Mouse (Mus musculus) right cerebral cortex, postnatal 14 days (tissue): ENCODE results near the gene Zfand3.

Source experiments
- DNase-seq: peaks from one replicate; pipeline ENCODE4 v3.0.0; 2022

Gene Zfand3

DNA sequence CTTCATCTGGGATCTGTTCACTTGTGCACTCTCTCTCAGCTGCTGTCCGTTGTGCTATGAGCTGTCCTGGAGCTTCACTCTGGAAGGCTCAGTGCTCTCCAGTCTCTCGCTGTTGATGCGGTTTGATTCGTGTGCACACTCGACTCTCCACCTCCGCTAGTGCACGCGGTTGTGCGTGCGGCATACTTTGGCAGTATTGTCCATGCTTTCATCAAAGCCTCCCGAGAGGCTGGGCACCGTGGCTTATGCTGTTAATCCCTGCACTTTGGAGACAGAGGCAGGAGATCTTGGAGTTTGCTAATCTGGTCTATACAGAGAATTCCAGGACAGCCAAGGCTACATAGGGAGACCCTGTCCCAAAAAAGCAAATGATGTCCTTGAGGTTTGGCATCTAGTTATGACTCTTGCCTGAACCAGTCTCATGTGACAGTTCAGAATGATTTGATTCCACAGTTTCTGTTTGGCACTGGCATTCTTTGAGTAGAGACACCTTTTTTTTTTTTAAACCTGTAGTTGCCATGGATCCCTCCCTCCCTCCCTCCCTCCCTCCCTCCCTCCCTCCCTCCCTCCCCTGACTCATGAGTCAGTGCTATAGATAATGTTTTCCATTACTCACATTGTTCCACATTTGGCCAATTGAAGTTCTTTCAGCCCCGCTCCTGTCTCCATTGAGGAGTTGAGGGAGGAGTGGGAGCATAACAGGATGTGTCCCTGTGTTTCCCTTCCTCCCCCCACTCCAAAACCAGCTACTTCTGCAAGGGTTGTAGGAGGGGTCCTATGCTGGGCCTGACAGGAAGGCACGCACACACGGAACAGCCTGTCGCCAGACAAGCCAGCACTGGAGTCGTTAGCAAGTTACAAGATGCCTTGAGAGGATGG is 192.1 kb downstream of the Zfand3 start:
- DNase-seq, result peak; percentile 22

DNA sequence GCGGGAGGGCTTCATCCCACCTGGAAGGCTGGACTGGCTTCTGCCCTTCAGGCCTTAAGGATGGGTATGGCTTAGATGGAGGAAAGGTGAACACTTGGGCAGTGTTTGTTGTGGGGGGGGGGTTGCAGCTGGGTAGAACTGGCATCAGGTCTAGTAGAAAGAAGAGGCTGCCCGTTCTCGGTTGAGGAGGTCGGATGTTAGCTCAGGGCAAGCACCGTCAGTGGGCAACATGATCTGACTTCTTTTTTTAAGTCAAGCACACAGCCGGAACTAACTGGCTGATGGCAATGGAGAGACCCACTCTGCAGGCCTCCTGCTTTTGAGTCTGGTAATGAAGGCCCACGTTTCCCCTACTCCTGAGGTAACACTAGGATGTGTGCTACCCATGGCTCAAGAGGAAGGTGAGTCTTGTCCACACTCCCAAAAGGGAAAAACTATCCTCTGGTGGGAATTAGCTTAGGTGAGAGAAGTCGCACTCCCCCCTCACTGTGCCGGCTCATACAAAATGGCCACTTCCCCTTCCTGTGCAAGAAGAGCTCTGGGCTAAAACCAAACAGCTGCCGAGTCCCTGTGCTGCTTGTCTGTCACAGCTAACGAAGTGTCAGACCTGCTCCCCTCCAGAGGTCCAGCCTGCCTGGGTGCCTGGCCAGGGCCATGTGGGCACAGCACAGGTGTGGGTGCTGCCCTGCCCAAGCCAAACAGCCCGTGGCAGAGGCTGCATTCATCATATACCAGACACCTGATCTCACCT is 192.9 kb downstream of the Zfand3 start:
- peak; percentile 3 for DNase-seq

DNA sequence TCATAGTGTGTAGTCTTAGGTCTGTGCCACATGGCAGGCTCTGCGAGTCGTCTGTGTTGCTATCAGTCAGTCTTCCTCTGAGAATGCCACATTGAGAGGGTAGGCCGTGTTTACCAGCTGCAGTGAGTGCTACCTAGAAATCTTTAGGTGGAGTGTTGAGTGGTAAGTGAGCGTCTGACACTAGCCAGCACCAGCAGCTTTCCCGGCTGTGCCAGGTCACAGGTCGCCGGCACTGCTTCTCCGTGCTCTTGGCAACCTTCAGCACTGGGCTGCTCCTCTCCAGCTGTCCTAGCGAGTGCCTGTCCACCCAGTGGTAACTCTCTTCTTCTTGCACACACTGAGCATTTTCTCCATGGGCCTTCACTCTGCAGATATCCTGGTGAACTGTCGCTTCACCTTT is 193.9 kb downstream of the Zfand3 start:
- DNase-seq, result peak; percentile 9

DNA sequence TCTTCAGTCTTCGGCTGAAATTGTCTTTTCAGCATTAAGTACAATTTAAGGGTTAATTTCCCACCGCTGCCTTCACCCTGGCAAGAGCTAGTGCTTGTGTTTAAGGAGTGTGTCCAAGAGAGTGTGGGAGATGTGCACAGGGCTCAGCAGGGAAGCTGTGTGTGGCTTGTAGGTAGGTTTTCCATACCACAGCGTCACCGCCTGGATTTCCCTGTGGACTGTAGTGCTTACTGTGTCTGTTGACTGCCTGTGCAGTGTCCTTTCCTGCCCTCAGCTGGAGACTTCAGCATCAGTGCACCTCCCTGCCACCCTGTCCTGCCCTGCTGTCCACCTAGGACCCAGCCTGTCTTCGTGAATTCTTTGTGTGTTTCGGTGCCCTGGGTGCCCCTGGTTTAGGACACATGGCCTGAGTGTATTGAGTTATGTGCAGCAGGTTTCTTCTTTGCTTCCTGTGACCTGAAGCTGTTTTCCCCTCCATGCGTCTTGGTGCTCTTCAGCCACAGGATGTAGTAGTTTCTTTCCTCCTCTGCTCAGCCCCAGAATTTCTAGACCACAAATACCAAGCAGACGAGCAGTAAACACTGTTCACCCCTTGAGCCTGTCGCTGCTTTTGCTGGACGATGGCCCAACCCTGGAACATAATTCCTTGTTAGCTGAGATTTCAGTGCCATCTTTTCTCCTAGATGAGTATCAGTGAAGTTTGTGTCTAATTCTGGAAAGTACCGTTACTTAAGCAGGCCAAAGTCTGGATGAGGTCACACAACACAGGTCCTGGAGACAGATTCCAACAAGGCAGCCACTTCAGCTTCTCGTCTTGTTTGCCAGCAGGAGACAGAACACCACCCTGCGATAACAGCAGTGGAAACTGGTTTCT is 195.1 kb downstream of the Zfand3 start:
- DNase-seq, result peak; percentile 10

DNA sequence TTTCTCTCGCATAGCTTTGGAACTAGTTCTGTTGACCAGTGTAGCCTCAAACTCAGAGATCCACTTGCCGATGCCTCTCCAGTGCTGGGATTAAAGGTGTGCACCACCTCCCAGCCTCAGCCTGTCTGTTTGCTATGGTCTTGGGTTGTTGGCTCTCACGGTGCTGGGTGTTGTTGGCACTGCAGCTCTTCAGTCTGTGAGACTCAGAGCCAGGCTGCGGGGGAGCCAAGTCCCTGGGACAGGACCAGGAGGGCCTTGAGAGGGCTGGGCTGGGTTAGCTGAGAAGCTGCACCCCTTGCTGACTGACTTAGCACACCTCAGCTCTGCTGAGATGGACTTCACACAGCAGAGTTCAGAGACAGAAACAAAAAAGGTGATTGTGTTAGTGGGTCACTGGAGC is 195.8 kb downstream of the Zfand3 start:
- peak; percentile 25 for DNase-seq

DNA sequence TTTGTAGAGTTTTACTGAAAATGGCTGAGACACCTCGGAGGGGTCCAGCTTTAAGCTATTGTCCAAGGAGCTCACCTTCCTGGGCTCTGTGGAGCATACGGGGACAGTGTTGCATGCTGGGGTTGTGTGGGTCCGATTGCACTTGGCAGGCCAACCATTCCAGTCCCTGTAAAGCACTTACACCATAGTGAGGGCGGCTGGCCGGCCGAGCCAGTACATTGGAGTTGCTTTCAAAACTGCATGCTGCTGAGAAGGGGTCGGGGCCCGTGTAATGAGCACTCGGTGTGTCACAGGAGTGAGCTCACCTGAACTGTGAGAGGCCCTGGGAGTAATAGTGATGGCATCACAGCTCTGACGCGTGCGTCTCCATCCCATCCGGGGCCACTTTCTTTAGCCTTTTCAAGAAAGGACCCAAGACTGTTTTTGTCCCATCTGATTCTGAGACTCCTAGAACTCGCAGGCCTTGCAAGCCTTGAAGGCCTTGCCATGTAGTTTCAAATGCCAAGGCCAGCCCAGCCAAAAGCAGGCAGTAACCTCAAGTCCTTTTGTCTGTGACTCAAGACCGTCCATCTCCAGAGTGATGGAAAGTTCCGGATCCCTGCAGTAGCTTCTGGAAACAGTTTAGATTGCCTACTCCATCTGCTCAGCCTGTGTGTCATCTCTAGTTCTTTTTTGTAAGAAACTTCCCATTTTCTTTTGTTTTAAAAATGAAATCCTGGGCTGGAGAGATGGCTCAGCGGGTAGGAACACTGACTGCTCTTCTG is 200.7 kb downstream of the Zfand3 start:
- DNase-seq, result no peak

DNA sequence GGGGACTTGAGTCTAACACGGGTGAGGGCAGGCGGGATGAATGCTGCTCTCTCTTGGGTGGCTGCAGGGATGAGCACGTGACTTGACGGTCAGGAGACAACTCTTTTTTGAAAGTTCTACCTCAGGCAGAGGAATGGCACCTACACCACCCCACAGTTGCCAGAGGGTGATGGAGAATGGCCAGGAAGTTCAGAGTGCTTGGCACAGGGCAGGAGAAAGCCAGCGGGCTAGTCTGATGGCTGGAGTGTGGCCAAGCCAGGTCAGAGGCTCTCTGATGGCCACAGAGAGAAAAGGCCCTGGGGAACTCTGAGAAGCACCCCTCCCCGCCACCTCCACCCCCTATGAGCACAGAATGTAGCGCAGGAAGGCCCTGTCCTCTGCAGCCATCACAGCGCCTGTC is 205.7 kb downstream of the Zfand3 start:
- no peak for DNase-seq

DNA sequence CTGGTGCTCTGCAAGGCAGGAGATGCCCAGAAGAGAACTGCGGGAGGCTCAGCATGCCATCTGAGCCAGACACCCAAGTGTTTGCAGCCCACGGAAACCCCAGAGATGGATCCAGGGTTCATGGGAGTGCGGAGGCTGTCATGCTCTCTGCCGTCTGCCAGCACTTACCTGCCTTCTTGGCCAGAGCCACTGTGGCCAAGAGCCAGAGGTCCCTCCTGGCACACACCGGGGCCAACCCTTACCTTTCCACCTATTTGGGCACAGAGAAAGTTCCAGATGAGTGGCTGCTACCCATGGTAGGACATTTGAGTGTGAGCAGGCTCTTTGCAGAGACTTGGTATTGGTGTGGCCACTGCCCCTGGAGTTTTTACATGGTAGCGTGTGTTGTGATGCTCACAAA is 206.4 kb downstream of the Zfand3 start:
- no peak for DNase-seq

DNA sequence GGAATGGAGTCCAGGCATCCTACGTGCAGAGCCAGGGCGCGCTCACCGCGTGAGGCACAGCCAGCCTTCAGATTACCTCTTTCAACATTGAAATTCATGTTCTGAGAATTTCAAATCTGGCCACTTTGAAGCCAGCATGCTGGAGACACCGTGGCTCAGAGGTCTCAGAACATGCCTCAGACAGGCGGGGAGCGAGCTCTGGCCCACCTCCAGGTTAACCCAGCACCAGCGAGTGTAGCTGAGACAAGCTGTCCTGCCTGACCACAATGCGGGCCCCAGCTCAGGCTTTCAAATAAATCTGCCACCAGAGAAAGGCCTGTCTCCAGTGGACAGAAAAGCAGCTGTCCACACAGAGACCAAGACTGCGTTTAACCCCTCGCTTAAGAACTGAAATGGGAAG is 208.1 kb downstream of the Zfand3 start:
- no peak for DNase-seq

DNA sequence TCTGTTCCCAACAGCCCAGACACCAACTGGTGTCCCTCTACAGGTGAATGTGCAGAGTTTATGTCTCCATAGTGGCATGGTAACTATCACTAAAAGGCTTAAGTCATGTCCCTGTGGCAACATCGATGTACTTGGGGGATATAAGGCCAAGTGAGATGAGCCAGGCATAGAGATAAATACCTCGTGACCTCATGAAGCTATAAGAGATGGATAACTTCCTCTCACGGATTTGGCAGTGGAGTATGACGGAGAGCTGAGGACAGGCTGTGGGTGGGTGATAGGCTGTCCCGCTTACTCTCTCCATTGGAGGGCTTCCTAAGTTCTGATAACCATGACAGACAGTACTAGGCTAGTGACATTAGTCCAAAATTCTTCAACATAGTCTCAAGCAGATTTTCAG is 208.8 kb downstream of the Zfand3 start:
- DNase-seq, result no peak

DNA sequence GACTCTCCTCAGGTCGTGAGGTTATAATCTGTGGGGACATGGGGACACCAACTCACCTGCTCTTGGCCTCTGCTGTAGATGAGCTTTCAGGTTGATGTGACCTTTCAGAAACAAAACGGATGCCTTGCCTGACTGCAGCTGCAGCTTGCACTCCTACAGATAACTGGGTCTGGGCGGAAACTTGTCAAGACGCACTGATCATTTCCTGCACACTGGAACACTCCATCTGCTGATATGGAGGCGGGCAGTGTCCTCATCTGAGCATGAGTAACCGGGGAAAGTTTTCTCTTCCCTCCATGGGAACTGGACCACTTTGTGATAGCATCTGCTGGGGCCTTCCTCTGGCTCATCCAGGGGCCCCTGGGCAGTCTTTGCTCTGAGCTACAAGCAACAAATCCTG is 209.9 kb downstream of the Zfand3 start:
- no peak for DNase-seq

DNA sequence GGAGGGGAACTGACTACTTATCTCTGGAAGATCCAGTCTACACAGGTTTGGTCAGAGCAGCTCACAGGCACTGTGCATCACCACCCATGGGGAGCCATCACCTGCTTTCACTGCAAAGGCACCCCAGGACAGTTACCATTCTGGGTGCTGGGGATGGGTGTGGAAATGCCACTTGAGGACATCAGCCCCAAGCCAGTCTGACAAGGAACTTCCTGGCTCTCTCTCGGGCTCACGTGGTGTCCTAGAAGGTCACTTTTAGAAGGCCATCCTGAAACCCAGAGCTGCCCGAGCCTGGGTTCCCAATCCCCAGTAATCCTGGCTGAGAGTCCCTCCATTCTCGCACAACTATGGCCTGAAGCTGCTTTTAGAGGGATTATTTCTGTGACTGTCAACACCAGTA is 211.2 kb downstream of the Zfand3 start:
- DNase-seq, result no peak

DNA sequence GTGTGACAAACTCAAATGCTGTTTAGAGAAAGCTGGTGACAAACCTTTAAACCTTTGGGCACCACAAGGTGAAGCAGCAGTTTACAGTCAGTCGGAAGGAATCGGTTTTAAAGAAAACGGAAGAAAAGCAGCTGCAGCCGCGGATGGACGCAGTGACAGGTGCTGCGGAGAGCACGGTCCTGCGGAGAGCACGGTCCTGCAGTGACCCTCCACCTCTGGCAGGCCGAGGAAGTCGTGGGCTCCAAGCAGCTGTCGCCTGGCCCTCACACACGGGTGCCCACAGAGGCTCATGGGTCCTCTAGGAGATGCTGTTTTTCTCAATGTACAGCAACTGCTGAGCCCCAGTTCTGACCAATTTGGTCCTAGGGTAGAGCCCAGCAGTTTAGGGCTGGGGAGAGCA is 217.1 kb downstream of the Zfand3 start:
- no peak for DNase-seq

DNA sequence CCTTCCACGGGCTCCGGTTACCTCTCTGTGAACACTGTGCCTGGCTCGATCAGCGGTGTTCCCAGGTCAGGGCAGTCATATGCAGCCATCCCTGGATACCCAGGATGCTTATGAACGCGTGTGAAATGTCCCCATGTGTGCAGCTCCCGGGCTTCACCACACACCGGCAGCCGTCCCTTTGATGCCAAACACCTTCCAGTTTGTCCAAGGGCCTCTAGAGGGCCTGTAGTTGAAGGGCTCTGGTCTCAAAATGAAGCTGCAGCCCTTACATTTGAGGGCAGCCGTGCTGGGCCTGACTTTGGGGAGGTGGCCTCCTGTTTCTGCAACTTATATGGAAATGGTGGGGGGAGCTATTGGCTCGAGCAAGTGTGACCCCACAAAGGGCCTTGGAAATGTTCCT is 217.8 kb downstream of the Zfand3 start:
- DNase-seq, result no peak

DNA sequence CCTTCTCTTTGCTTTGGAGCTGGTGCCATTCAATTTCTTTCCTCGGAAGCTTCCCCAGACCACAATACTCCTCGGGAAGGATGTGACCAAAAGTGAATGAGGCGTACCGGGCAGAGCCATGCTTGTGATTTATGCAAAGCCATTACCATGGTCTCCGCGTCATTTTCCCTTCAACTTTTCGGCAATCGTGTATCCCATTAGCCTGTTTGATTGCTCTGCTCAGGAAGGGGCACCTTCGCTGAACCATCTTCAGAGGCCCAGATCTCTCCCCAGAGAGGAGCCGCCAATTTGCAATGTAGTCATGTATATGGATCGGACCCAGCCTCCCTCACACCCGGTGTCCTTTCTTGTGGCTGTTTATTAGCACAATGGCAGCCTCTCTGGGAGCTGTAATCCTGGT is 218.3 kb downstream of the Zfand3 start:
- DNase-seq, result no peak

DNA sequence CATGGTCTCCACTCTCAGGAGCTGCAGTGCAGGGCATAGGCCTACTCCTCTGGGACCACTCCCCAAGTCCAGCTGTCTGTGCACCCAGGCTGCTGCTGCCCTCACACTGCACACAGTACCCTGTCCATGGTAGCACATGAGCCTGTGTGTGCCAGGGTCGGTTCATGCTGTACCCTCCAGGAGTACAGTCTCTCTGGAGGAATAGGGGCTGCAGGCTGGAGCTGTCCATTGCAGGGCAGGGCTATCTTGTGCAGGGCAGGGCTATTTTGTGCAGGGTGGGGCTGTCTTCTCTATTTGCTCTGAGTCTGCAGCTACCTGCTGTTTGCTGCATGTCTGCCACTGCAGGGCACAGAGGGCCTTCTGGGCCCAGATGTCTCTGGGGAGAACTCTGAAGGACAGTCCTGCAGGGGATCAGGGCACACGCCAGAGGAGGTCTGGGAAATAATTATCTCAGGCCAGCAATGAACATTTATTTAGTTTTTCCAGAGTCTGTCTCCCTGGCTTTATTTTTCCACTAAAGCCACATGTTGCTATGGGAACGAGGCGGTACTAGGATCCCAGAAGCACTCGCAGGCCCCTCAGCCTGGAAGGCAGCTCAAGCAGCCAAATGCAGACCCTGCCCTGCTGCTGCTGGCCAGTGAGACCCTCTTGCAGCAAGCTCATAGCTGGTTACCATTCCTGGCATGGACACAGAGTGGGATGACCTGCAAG is 220.7 kb downstream of the Zfand3 start:
- DNase-seq, result no peak

DNA sequence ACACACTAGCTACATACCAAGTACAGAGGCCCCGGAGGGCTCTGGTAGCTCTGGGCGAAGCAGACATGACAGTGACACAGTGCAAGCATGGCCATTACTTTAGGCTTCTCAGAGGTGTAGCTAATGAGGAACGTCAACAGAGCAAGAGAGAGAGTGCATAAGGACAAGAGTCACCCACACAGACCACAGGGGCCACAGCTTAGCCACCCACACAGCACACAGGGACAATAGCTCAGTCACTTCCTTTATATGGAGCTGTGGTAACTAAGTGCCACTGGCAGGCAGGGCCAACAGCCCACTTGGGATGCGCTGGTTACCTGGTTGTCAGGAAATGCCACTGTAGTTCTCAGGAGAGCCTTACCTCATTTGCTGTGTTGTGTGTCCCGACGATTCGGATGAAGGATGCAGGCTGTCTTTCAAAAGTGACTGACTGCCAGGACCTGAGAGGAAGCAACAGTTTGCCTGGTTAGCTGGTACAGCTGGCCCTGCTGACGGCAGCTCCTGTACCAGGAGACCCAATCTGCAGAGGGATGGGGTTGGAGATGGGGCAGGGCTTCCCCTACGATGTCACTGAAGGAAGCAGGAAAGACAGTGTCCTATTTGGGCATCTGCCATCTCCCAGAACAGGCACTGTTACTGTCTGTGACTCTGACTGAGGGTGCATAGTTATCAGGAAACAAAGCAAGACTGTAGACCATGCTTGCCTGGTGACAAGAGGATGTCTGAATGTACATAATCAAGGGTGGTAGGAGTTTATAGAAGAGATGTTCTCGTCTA is 224.1 kb downstream of the Zfand3 start:
- no peak for DNase-seq

DNA sequence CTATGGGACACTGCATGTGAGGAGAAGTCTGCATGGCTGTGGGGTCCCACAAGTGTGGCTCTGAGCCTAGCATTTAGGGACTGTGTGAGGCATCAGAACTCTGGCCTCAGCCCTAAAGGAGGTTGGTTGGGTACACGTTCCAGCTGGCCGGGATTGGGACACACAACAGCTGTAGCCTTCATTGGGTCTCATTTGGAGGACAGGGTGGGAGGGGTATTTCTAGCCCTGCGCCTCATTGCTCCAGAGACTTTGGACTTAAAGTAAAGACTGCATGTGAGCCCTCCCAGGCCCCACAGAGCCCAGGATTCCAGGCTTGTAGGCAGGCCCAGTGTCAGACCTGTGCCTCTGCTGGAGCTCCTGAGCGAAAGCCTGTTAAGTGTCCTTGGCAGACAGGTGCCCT is 225.9 kb downstream of the Zfand3 start:
- no peak for DNase-seq

DNA sequence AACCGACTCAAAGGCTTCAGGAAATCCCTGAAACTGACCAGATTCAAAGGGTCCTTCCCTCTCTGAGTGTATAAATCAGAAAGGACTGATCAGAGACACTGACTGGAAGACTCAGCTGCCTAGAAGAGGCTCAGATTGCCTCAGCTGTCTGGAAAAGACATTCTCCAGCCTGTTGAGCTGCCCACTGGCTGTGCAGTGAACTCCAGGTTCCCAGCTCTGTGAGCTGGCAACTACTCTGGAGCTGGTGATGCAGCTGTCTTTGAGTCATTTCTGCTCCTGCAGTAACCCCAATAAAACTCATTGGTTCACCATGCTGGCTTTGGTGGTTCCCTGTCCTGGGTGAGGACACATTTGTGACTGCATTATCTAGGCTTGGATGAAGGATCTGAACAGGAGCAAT is 226.9 kb downstream of the Zfand3 start:
- DNase-seq, result no peak

DNA sequence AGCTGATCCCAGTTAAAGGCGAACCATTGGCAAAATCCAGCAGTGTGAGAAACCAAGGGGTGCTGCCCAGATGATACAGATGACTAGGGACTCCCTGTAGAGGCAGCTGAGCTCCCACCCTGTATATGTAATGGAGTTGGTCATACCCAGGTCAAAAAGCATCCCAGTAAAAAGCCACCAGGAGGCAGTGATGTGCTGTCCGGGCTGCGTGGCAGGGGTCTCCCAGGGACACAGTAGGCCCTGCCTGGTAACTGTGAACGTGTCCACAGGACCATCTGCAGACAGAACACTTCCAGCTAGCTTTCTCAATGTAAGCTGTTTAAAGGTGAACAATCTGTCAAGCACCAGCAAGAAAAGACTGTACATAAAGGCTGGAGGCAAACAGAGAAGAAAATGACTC is 228.2 kb downstream of the Zfand3 start:
- DNase-seq, result no peak

DNA sequence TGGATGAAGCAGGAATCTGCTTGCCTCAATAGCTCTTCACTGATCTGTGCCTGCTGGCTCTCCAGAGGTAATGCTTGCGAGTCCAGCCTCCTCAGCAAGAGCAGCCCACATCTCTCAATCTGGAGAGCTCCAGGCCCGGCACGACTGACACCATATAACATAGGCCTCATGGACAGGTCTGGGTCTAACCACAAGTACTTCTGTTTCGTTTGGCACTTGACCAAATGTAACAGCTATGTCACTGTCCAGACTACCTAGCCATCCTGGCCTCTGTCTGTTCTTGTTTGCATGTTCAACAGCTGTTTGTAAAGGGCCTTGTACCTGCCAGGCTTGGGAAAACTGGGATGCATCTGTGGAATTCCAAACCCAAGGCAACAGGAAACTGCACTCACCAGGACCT is 230.8 kb downstream of the Zfand3 start:
- DNase-seq, result no peak
